Mouse (Mus musculus) myocyte (in vitro differentiated cells): ENCODE data around the gene Slc25a21. TPM values are rescaled to one million over a fixed set of nuclear protein-coding genes. Genes with fewer than 3 reads are reported as not detected.

Source experiments
- H3K27me3 ChIP-seq: one replicate; pipeline ENCODE4 v1.6.1; 2011; ENCODE audit not compliant: control insufficient read depth, insufficient read depth, insufficient read length
- H3K36me3 ChIP-seq: one replicate; pipeline ENCODE4 v1.6.1; 2011; ENCODE audit not compliant: control insufficient read depth, insufficient read depth
- H3K4me2 ChIP-seq: one replicate; pipeline ENCODE4 v1.6.1; 2011; ENCODE audit warnings: low read depth, control low read depth
- H3K4me3 ChIP-seq: one replicate; pipeline ENCODE4 v1.5.1; 2011; ENCODE audit warnings: mild to moderate bottlenecking, control low read depth, moderate library complexity
- H3K79me2 ChIP-seq: one replicate; pipeline ENCODE4 v1.6.1; 2011; ENCODE audit not compliant: control insufficient read depth, insufficient read depth
- H3ac ChIP-seq: one replicate; pipeline ENCODE4 v1.6.1; 2011; ENCODE audit not compliant: control insufficient read depth, insufficient read length
- CEBPB ChIP-seq: IDR thresholded peaks from 2 replicates; pipeline ENCODE4 v1.6.1; 2011; ENCODE audit warnings: mild to moderate bottlenecking, moderate library complexity; ENCODE audit not compliant: poor library complexity, insufficient read depth, severe bottlenecking
- E2F4 ChIP-seq: IDR thresholded peaks from one replicate; pipeline ENCODE4 v1.6.1; 2011; ENCODE audit warnings: mild to moderate bottlenecking, control low read depth, moderate library complexity; ENCODE audit not compliant: insufficient read depth
- MAX ChIP-seq: IDR thresholded peaks from one replicate; pipeline ENCODE4 v1.6.1; 2011; ENCODE audit warnings: low read depth, mild to moderate bottlenecking, control low read depth
- MYOD1 ChIP-seq, 3 experiments: IDR thresholded peaks; one replicate each; pipeline ENCODE4 v1.6.1; 2011; ENCODE audit warnings: control low read depth in 2 of 3, low read depth in 2 of 3, mild to moderate bottlenecking in 2 of 3, moderate library complexity in 1 of 3; ENCODE audit not compliant: insufficient read length in 2 of 3, control insufficient read depth in 1 of 3
- MYOG ChIP-seq, 3 experiments: IDR thresholded peaks; one replicate each; pipeline ENCODE4 v1.6.1; 2011; ENCODE audit warnings: control low read depth in 2 of 3, low read depth in 2 of 3, mild to moderate bottlenecking in 2 of 3; ENCODE audit not compliant: insufficient read length in 2 of 3, control insufficient read depth in 1 of 3, insufficient read depth in 1 of 3
- POLR2A ChIP-seq: IDR thresholded peaks from one replicate; pipeline ENCODE4 v1.6.1; 2011; ENCODE audit warnings: low read depth, mild to moderate bottlenecking, control low read depth, moderate library complexity; ENCODE audit not compliant: insufficient read length
- POLR2AphosphoS2 ChIP-seq: IDR thresholded peaks from one replicate; pipeline ENCODE4 v1.6.1; 2011; ENCODE audit warnings: low read depth, control low read depth; ENCODE audit not compliant: insufficient read length
- REST ChIP-seq: IDR thresholded peaks from one replicate; pipeline ENCODE4 v1.6.1; 2011; ENCODE audit warnings: mild to moderate bottlenecking, control low read depth, moderate library complexity; ENCODE audit not compliant: insufficient read depth, insufficient read length
- SRF ChIP-seq: IDR thresholded peaks from one replicate; pipeline ENCODE4 v1.6.1; 2011; ENCODE audit warnings: low read depth; ENCODE audit not compliant: control insufficient read depth, insufficient read length
- TCF12 ChIP-seq: IDR thresholded peaks from one replicate; pipeline ENCODE4 v1.6.1; 2011; ENCODE audit warnings: mild to moderate bottlenecking, control low read depth; ENCODE audit not compliant: poor library complexity, insufficient read depth, severe bottlenecking
- TCF3 ChIP-seq: IDR thresholded peaks from one replicate; pipeline ENCODE4 v1.6.1; 2011; ENCODE audit warnings: low read depth, control low read depth; ENCODE audit not compliant: insufficient read length
- USF1 ChIP-seq: IDR thresholded peaks from one replicate; pipeline ENCODE4 v1.6.1; 2011; ENCODE audit warnings: low read depth, mild to moderate bottlenecking, control low read depth, moderate library complexity
- polyA plus RNA-seq: library from polyadenylated mRNA; unstranded; fragments of >200 nt; fragmentation: generic; extraction: Trizol; gene quantifications from one replicate; pipeline ENCODE4 v1.2.1, GENCODE M21; 2012; ENCODE audit warnings: missing spikeins

Gene Slc25a21
- polyA plus RNA-seq, 1 experiment: not detected

GRCm38 (mm10) chr12:57159904-57160303 is 37.4 kb downstream of the Slc25a21 start:
- no peak overlapping the region for H3K4me3 ChIP-seq
- TF ChIP-seq CEBPB (no peak), USF1 (no peak), MYOG (IDR thresholded peaks at IDR 0.05; ENCODE audit: control insufficient read depth in 1 of 3, insufficient read depth in 1 of 3, insufficient read length in 2 of 3, low read depth in 2 of 3) (no peak), E2F4 (no peak), MYOD1 (IDR thresholded peaks at IDR 0.05; ENCODE audit: control insufficient read depth in 1 of 3, insufficient read length in 2 of 3, low read depth in 2 of 3) (no peak), POLR2A (no peak)
- no peaks in the 10 kb centered on the region for H3K36me3 ChIP-seq
- no peak overlapping the region for H3ac ChIP-seq
- no peaks in the 10 kb centered on the region for H3K79me2 ChIP-seq
- H3K4me2 ChIP-seq: no peak overlapping the region
- no peaks in the 10 kb centered on the region for H3K27me3 ChIP-seq

GRCm38 (mm10) chr12:57158266-57158665 is 39.0 kb downstream of the Slc25a21 start:
- no peaks in the 10 kb centered on the region for H3K36me3 ChIP-seq
- H3K4me3 ChIP-seq: no peak overlapping the region
- H3ac ChIP-seq: no peak overlapping the region
- no peak overlapping the region for H3K4me2 ChIP-seq
- H3K79me2 ChIP-seq: no peaks in the 10 kb centered on the region
- no peaks in the 10 kb centered on the region for H3K27me3 ChIP-seq
- no peak for TF ChIP-seq REST

- Histone ChIP-seq H3K36me3 (no peaks in the 10 kb centered on the region), H3K4me3 (no peak overlapping the region), H3K4me2 (no peak overlapping the region), H3K27me3 (no peaks in the 10 kb centered on the region), H3ac (no peak overlapping the region), H3K79me2 (no peaks in the 10 kb centered on the region)
- TF ChIP-seq TCF3: no peak
- TF ChIP-seq MYOD1 (IDR thresholded peaks at IDR 0.05; ENCODE audit: control insufficient read depth in 1 of 3, insufficient read length in 2 of 3, low read depth in 2 of 3): no peak
- no peak for TF ChIP-seq REST
- TF ChIP-seq MAX: no peak
- no peak for TF ChIP-seq CEBPB
- TF ChIP-seq USF1: no peak
- TF ChIP-seq SRF: no peak
- TF ChIP-seq E2F4: no peak
- no peak for TF ChIP-seq POLR2A
- TF ChIP-seq POLR2AphosphoS2: no peak
- no peak for TF ChIP-seq MYOG (IDR thresholded peaks at IDR 0.05; ENCODE audit: control insufficient read depth in 1 of 3, insufficient read depth in 1 of 3, insufficient read length in 2 of 3, low read depth in 2 of 3)
- TF ChIP-seq TCF12: no peak
These were observed 58.3 kb downstream of the Slc25a21 start for GRCm38 (mm10) chr12:57138937-57139336.

- no peaks in the 10 kb centered on the region for H3K79me2 ChIP-seq
- H3K4me2 ChIP-seq: no peak overlapping the region
- H3K36me3 ChIP-seq: no peaks in the 10 kb centered on the region
- H3ac ChIP-seq: no peak overlapping the region
- no peak for TF ChIP-seq SRF
- TF ChIP-seq MYOG (IDR thresholded peaks at IDR 0.05; ENCODE audit: control insufficient read depth in 1 of 3, insufficient read depth in 1 of 3, insufficient read length in 2 of 3, low read depth in 2 of 3): no peak
- TF ChIP-seq REST: no peak
- TF ChIP-seq MAX: no peak
- TF ChIP-seq E2F4: no peak
- no peak for TF ChIP-seq POLR2AphosphoS2
- no peak for TF ChIP-seq USF1
- TF ChIP-seq CEBPB: no peak
- TF ChIP-seq TCF3: no peak
- TF ChIP-seq POLR2A: no peak
- TF ChIP-seq MYOD1 (IDR thresholded peaks at IDR 0.05; ENCODE audit: control insufficient read depth in 1 of 3, insufficient read length in 2 of 3, low read depth in 2 of 3): no peak
- TF ChIP-seq TCF12: no peak
- no peaks in the 10 kb centered on the region for H3K27me3 ChIP-seq
- no peak overlapping the region for H3K4me3 ChIP-seq
These were observed 59.5 kb downstream of the Slc25a21 start for GRCm38 (mm10) chr12:57137809-57138208.

GRCm38 (mm10) chr12:57118602-57119001 is 78.7 kb downstream of the Slc25a21 start:
- H3K36me3 ChIP-seq: no peaks in the 10 kb centered on the region
- H3K79me2 ChIP-seq: no peaks in the 10 kb centered on the region
- H3ac ChIP-seq: no peak overlapping the region
- no peak overlapping the region for H3K4me3 ChIP-seq
- no peak for TF ChIP-seq MYOG (IDR thresholded peaks at IDR 0.05; ENCODE audit: control insufficient read depth in 1 of 3, insufficient read depth in 1 of 3, insufficient read length in 2 of 3, low read depth in 2 of 3)
- TF ChIP-seq CEBPB: no peak
- no peak for TF ChIP-seq USF1
- no peak for TF ChIP-seq TCF12
- no peak for TF ChIP-seq TCF3
- TF ChIP-seq SRF: no peak
- TF ChIP-seq REST: no peak
- no peak for TF ChIP-seq POLR2AphosphoS2
- TF ChIP-seq MYOD1 (IDR thresholded peaks at IDR 0.05; ENCODE audit: control insufficient read depth in 1 of 3, insufficient read length in 2 of 3, low read depth in 2 of 3): no peak
- no peak for TF ChIP-seq E2F4
- TF ChIP-seq MAX: no peak
- no peak for TF ChIP-seq POLR2A
- no peaks in the 10 kb centered on the region for H3K27me3 ChIP-seq
- H3K4me2 ChIP-seq: no peak overlapping the region
